Mouse (Mus musculus): ENCODE measurements around the gene Rnf144a.

Rnf144a gene

DNA sequence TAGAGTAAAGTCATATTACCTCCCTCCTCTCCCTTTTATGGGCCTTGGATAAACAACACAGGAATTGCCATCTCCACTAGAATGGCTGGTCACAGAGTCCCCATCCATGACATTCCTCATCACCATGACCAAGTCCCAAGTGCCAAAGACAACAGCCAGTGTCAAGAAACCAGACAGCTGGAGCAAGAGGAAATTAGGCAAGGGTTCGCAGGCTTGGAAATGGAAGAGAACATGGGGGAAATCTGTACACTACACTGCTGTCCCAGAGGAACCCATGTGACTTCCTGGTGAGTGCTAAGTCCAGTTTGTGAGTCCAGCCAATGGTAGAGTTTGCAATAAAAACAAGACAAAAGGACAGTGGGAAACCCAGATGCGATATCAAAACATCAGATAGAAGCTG lies 47.7 kb downstream of the Rnf144a start:
- DNase-seq, result no peak

DNA sequence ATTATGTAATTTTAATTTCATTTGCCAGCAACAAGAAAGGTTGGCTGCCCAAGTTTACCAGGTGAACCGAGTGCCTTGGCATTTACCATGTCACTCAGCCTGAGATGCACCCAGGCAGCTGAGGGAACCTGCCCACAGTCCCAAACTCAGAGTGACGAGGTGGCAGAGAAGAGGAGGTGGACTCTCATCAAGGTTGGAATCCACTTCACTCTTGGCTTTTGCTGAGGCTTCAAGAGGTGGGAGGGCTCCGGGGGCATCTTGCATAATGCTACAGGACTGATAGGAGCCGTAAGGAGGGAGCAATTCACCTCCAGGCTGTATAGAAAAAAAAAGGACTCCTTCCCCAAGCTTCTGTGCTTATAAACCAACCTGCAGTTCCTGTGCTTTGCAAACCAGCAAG lies 48.7 kb downstream of the Rnf144a start:
- no peak for DNase-seq

DNA sequence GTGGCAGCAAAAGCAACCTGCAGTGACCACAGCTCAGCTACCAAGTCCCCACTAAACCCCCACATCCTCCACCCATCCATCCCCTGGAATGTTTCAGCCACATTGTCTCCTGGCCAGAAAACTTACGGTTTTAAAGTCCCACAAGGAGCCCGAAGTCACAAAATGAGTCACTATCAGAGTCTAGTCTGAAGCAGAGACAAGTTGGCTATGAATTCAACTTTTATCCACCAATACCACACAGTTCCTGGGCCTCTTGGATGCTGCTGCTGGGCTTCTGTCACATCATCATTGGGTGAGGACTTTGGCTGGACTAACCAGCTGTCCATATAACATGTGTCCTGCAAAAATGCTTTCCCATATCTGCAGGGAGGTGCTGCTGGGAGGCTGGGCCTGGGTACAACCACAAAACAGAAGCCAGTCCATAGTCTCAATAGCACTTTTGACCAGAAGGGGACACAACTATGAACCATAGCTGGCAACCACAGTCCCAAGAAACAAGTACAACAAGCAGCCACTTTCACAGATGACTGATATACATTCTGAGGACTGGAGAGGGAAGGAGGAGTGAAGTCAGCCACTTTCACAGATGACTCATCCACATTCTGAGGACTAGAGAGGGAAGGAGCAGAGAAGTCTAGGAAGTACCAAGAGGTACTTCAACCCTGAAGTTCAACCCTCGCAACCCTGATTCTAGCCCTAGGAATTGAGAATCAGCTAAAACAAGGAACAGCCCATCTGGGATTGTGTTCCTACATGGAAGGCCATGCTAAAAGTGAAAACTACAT lies 49.3 kb downstream of the Rnf144a start:
- DNase-seq, result no peak

DNA sequence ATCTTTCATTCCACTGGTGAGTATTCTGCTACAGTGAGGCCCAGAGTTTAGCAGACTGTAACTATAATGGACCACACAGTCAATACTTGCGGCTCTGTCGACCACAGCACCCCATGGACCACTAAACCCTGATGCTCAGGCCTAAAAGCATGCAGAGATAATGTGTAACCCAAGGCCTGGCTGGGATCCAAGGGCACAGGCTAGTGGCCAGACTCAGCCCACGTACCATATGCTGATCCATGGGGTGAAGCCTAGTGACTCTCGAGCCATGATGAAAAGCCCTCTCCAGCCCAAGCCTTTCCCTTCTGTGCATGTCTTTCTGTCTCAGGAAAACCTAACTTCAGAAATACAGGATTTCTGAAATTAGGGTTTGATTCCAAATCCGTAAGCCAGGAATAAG lies 50.2 kb downstream of the Rnf144a start:
- DNase-seq, result peak; percentile 93 to 95

DNA sequence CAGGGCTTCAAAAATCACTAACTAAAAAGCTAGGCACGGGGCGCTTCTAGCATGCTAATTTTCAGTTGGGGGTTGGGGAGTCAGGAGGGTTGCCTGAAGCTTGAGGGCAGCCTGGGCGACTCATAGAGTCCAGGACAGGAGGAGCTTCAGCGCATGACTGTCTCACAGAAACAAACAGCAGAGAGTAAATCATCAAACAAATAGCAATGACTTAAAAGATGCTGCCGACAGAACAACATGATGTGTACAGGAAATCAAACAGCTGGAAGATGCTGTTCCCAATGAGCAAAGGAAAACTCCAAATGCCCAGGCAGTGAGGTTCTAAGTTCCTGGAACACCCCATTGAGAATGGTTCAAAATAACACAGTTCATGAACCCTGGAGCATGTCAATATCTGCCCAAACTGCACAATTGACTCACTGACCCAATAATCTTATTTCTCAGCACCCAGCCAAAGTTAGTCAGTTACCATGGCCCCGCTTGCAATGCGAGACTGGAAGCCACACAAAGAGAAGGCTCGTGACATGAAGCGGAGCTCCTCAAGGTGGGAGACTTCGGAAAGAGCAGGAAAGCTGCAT lies 54.0 kb downstream of the Rnf144a start:
- no peak for DNase-seq

DNA sequence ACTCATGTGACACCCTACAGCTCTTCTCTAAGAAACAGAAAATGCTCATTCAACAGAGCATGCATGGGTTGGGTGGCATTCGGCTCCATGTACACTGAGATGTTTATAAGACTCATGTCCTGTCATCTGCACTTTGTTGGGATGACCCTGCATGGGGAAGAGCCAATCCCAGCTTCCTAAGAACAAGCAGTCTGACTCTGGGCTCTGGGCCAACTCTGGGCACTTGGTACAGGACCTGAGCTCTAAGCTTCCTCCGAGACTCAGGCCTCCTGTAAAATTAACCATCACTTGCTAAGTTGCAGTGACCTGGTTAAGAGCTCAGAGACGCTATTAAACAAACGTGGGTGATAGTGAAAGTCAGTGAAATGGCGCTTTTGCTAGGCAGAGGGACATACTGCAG lies 55.2 kb downstream of the Rnf144a start:
- peak; percentile 74 to 82 for DNase-seq

DNA sequence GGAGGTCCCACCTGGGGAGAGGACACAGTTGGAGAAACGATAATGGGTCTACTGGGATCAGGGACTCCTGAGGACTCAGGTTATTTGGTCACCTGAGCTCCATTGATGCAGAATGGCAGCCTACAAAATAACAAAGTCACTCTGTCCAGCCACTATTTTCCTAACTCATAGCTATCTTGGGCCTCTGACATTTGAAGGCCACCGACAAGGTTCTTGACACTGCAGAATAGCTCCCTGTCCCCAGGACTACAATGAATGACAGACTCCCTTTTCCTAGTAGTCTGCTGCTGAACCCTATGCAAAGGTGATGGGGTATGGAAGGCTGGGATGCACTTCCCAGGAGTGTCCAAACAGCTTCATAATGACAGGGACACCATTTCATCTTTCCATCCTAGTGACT lies 55.8 kb downstream of the Rnf144a start:
- no peak for DNase-seq

DNA sequence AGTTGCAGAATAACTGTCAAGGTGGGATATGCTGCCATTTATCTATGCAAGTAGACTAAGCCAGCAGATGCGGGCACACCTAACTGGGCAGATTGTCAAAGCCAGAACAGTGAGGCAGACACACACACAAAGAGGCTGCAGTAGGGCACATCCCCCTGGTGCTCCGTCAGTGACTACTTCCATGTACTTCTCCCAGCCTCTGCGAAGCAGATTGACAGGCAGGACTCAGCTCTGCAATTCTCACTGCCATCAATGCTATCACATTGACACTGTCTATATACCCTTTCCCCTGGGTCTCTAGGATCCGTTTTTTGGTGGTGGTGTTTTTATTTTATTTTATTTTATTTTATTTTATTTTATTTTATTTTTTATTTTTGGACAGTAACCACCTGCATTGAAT lies 57.8 kb downstream of the Rnf144a start:
- no peak for DNase-seq

DNA sequence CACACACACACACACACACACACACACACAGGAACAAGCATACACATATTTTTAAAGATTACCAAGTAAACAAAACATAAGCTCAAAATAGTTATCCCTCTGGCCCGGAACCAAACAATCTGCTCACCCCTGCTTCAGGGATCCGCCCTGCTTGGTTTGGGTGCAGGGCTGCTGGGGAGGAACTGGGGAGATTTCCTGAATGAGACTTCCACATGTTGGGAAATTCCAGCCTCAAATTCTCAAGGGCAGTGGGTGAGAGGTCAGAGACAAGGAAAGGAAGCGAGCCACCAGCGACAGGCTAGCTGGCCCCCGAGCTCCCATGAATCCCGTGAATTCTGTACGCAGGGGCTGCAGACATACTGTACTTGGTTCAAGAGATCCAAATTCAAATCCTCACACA lies 58.9 kb downstream of the Rnf144a start:
- no peak for DNase-seq

DNA sequence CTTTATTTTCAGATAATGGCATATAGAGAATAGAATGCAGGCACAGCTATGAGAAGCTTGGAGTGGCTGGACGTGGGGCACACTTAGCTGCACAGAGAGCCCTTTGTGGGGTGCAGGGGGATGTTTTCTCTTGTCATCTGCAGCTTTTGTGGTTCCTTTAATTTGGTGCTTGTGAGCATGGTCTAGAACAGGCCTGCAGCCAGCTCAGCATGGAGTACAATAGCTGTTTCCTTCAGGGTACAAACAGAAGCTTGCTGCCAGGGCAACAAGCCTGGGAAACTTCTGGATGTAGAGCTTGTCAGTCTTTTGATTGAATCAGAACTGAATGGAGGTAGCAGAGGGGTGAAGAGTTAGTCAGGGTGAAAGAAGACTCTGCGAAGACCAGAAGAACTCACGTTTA lies 63.7 kb downstream of the Rnf144a start:
- peak in 1 of 2 experiments; percentile 31 for DNase-seq

DNA sequence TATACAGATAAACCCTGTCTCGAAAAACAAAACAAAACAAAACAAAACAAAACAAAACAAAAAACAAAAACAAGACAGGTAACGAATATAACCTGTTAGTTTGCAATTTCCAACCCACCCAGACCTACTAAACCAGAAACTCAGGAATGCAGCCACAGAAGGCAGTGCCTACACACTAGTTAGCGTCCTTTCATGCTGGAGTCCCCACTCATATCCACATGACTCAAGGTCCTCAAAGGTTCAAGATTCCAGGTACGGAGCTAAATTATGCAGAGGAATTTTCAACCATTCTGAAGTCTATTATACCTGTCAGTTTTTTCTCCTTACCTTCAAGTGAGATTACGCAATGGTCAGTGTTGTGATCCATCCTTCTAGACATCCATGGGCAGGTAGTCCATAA lies 70.6 kb downstream of the Rnf144a start:
- no peak for DNase-seq

DNA sequence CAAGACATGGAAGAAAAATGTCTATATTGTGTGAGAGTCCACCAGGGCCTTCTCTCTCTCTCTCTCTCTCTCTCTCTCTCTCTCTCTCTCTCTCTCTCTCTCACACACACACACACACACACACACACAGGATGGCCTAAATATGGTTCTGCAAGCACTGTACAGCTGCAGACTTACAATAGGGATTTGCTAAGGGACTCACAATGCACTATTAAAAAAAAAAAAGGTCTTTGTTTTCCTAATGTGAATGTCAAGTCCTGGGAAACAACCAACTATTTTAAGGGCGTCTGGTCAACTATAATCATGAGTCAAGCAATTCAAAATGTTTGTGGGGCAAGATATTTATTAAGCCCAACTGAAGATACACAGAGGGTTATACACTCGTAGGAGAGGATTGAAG lies 71.9 kb downstream of the Rnf144a start:
- no peak for DNase-seq

DNA sequence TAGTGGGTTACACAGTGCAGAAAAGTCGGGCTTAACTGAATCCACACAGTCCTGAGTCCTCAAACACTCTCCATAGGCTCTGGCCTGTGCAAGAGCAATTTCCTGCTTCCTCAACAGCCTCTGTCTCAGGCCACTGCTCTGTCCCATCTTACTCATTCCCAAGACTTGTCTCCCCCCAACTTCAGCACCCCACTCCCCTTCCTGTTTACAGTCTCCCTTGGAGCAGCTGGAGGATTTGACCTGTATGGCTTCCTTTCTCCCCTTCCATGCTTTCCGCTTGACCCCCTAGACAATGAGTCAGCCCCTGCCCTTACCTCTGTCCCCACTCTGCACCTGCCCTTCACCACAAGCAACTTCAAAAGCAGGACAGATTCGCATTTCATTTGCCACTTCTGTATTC lies 72.4 kb downstream of the Rnf144a start:
- no peak for DNase-seq

DNA sequence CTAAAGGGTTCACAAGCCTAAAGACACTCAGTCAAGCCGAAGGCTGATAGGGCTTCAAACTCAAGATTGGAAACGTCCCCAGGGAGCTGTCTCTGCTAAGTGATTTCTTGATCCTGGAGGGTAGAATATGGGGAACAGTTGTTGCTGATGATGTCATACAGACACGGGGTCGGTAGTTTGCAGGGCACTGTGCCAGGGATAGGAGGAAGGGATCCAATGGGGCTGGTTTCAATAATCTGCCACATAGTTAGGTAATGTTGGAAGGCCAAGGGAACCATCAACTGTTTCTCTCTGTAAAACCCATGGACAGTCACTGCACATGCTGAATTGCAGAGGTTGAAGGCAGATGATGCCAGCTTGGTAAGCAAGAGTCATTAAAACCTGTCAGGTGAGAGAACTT lies 73.0 kb downstream of the Rnf144a start:
- DNase-seq, result peak in 1 of 2 experiments; percentile 39

DNA sequence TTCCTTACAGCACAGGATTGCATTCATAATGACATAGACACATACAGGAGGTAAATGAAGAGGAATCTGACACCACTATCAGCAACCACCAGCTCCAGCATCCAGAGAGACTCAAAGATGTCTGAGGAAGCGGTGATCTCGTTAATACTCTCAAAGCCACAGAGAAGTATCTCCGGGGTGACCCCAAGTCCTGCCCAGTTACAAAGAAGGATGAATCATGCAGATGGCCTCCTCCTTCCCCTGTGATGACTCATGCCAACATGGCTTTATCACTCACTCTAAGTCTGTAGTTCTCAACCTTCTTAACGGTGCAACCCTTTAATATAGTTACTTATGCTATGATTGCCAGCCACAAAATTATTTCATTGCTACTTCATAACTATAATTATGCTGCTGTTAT lies 74.4 kb downstream of the Rnf144a start:
- DNase-seq, result no peak

DNA sequence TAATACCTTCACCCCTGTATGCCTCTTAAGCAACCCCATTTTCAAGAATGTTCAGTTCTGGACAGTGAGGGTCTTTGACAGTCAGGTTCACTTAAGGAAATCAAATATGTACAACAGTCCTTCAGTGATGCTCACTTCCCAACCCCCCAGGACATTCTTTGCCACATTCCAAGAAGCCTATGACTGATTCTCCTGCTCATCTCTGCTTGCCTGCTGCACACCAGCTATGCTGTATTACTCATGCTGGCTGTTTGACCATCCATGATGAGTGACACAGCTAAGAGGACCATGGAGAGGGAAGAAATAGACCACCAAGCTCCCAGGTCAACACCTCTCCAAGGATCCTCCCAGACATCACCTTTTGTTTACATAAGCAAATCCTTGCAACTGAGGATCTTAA lies 75.2 kb downstream of the Rnf144a start:
- DNase-seq, result no peak

DNA sequence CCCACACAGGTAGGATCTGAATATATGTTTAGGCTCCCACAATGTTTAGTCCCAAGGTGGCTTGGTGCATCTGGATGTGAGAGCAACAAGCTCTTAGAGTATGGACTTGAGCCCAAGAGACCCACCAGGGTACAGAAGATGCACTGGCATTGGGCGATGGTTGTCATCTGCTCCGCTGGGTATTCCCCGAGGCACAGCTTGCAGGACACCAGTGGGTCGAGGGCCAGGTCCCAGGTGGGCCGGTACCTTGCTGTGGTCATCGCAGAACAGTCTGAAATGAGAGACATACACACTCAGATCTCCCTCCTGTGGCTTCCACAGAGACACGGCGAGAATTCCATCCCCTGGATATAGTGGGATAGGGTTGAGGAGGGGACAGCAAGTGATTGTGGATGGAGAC lies 75.9 kb downstream of the Rnf144a start:
- no peak for DNase-seq

DNA sequence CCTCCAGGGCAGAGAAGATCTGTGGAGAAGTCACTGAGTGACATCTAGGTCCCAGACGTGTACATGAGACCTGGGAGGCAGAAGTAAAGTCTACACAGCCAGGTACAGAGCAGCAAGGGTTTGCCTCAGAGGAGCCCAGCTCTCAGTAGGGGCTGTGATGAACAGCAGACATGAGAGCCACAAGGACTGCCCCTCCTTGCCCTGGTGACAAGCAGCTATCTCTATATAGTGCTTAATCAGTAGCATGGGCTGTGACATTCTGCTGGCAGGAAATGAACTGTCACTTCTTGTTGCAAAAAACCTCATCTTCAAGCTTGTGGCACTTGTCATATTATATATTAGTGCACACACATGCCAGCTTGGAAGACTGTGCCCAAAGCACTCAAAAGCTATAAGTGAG lies 81.4 kb downstream of the Rnf144a start:
- DNase-seq, result no peak

DNA sequence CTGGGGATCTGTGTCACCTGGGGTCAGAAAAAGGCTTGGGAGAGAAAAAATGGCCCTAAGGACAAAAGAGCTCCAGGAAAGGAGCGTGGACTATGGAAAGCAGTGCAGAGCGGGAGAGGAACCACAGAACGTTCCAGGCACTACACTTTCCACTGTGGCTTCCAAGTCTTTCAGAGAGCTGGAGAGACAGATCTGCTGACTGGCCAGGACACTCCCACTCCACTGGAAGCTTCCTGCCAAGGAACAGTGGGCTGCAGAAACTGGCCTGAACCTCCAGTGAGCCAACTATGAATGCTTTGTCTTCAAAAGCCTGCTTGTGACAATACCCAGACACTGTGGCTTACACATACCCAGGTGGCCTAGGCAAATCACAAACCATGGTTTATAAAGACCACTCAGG lies 84.0 kb downstream of the Rnf144a start:
- DNase-seq, result peak; percentile 37 to 54

DNA sequence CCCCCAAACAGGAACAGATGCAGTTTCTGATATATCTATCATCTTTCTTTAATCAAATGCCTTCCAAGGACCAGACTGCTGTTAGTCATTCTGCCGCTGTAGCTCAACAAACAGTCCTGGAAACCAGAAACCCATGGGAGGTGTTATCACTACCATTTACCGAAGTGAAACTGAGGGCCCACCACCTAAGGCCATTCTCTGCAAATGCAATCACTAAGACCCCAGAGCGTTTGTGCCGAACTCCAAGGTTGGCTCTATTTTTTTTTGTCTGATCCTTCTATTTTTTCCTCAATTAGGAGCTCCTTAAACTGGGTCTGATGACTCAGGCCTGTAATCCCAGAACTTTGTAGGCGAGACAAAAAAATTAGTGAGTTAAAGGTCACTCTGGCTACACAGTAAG lies 85.3 kb downstream of the Rnf144a start:
- no peak for DNase-seq

DNA sequence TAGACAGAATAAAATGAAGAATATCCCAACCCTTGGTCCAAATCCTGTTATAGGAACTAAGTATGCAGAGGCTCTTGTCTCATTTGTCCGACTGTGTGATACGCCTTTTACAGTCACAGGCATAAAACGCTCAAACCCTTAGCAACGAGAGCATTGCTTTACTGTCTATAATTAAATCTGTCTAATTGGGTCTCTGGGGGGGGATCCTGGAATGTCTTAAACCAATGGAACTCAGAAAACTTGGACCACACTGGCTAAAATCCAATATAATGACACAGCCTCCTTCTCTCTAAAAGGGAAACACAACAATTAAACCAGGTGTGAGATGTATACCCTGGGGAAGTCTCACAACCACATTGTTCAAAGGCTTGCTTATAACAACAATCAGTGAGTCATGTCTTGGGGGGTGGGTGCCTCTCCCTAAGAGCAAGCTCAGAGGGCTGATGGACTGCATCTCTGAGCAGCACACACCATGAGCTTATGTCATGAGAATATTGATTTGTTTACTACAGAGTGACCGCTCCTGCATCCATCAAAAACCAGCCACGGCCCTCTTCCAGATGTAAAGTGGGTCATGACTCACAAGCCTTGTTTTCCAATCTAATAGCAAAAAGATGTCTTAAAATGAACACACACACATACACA lies 85.9 kb downstream of the Rnf144a start:
- no peak for DNase-seq

DNA sequence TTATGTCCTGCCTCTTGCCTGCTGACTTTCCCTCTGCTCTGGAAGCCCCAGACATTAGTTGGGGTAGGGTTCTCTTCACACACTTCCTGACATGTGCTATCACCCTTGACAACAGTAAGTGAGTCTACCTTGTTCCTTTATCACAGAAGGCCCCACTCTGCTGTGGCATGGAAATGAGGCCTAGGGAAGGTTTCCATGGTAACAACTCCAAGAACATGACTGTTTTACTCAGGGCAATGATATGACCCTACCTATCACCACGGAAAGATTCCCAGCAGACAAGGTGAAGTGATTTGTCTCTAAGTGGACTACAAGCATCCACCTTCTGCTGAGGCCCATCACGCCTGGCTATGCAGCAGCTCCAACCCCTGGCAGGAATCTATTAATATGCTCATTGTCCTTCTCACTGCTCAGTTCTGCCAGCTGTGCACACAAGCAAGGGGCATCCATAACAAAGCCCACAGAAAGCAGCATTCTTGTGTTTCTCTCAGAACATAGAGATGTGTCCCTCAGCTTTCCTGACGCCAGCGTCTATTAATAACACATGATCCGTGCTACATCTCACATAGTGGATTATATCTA lies 91.2 kb downstream of the Rnf144a start:
- DNase-seq, result no peak

DNA sequence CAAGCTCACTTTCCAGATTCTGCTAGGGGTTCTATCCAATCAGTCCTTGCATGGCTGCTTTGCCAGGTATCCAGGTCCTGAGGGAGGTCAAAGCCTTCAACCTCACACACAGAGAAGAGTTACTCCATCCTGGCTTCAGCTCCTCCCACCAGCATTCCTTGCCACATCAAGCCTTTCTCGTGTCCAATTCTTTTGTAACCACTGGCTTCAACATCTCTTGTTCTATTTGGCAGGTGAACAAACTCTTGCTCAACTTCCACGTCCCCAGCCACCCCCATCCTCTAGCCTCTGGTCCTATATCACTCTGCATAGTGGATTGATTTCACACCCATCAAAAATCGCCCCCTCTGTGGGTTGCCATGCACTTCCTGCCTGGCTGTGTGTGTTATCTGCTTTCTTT lies 98.8 kb downstream of the Rnf144a start:
- no peak for DNase-seq

DNA sequence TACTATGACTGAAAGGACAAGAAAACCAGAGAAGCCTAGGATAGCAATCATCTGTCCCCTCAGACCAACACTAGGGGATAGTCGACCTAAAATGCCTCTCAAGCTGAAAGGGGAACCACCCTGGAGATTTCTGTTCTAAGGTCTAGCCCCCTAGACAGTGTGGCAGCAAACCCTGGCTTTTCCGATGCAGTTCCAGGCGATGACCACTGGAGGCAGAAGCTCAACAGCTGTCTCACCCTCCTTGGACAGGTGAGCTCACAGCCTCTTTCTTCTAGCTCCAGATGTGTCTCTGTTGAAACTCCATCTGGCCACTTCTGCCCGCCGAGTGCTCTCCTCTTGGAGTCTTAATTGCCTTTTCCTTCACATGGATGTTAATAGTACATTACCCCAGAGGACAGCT lies 100.1 kb downstream of the Rnf144a start:
- peak; percentile 55 to 65 for DNase-seq
